Mouse (Mus musculus) cerebellum, postnatal 25 days (tissue): ENCODE measurements around the gene Prl3d3.
"Not testable (repeated sequence)": the region's sequence is repeated elsewhere in the genome, so short reads cannot be mapped to it uniquely, and the experiment has no call there.

Source experiments
- DNase-seq, 2 experiments: peaks; one replicate each; pipeline ENCODE4 v3.0.0; 2021; ENCODE audit warnings: mixed read lengths in 2 of 2

The Prl3d3 gene

GRCm38 (mm10) chr13:27156490-27156889 is at the start of gene Prl3d3:
Gene Prl3d3, plus strand, starts transcription at chr13:27156790.
- DNase-seq: not testable (repeated sequence)

GRCm38 (mm10) chr13:27121398-27121797 is 35.2 kb upstream of the Prl3d3 start, which contains the start of gene Prl3d2:
Gene Prl3d2, plus strand, starts transcription at chr13:27121698.
- DNase-seq: not testable (repeated sequence)

- DNase-seq: no peak
Measured at GRCm38 (mm10) chr13:27148264-27148663, 8.3 kb upstream of the Prl3d3 start.

GRCm38 (mm10) chr13:27196359-27196758 is 39.8 kb downstream of the Prl3d3 start, which contains the start of gene Prl3c1:
Gene Prl3c1, plus strand, starts transcription at chr13:27196659.
- no peak for DNase-seq
